Mouse (Mus musculus) erythroblast, embryonic 14.5 days (primary cell): ENCODE measurements around the gene Abhd4. TPM values are rescaled to one million over a fixed set of nuclear protein-coding genes. Genes with fewer than 3 reads are reported as not detected.

Experiments used
- H3K27me3 ChIP-seq: 2 replicates; pipeline ENCODE4 v1.6.1; 2012; ENCODE audit warnings: inconsistent platforms; ENCODE audit not compliant: control insufficient read depth
- H3K36me3 ChIP-seq: 2 replicates; pipeline ENCODE4 v1.6.1; 2012; ENCODE audit warnings: mild to moderate bottlenecking, inconsistent platforms; ENCODE audit not compliant: control insufficient read depth
- H3K4me1 ChIP-seq: 2 replicates; pipeline ENCODE4 v1.6.1; 2012; ENCODE audit warnings: inconsistent platforms; ENCODE audit not compliant: control insufficient read depth
- H3K4me3 ChIP-seq: replicated peaks from 2 replicates; pipeline ENCODE3; 2012; ENCODE audit warnings: moderate library complexity, mild to moderate bottlenecking, inconsistent platforms
- H3K9me3 ChIP-seq: 2 replicates; pipeline ENCODE4 v1.6.1; 2012; ENCODE audit warnings: low read length, inconsistent platforms, mixed read lengths; ENCODE audit not compliant: control insufficient read depth
- GATA1 ChIP-seq: IDR thresholded peaks from 2 replicates; pipeline ENCODE4 v1.6.1; 2012; ENCODE audit warnings: low read length, inconsistent platforms, mixed read lengths
- TAL1 ChIP-seq: IDR thresholded peaks from 3 replicates; pipeline ENCODE4 v1.6.1; 2012; ENCODE audit warnings: low read length, inconsistent platforms, mixed read lengths
- polyA plus RNA-seq: library from polyadenylated mRNA; stranded (reverse); fragments of >175 nt; gene quantifications from 2 replicates; pipeline ENCODE4 v1.2.3, GENCODE M21; 2012

The Abhd4 gene
- polyA plus RNA-seq, 1 experiment = 1.3 TPM

DNA sequence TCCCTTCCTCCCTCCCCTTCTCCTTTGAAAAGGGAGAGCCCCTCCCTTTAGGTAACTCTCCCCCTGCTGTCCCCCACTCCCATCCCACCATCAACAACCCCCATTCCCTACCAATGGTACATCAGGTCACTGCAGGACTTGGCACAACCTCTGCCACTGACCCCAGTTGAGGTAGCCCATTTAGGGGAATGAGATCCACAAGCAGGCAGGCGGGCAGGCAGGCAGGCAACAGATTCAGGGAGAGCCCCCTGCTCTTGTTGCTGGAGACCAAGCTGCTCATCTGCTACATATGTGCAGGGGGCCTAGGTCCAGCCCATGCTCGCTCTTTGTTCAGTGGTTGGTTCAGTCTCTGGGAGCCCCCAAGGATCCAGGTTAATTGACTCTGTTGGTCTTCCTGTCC lies 22.5 kb downstream of the Abhd4 start:
- Histone ChIP-seq H3K36me3 (no peaks in the 10 kb centered on the region), H3K9me3 (no peaks in the 10 kb centered on the region), H3K4me1 (no peaks in the 10 kb centered on the region), H3K27me3 (no peaks in the 10 kb centered on the region), H3K4me3 (no peak overlapping the region)
- no peak for TF ChIP-seq GATA1
- TF ChIP-seq TAL1 = no peak

- Histone ChIP-seq H3K4me1 (no peaks in the 10 kb centered on the region), H3K9me3 (no peaks in the 10 kb centered on the region), H3K4me3 (no peak within 1 kb of the TSS), H3K36me3 (no peaks in the 10 kb centered on the region), H3K27me3 (peaks cover 4% of the 10 kb centered on the region; the same call in 1 of the 2 replicates)
- TF ChIP-seq GATA1 = no peak
- no peak for TF ChIP-seq TAL1
Measured at GRCm38 (mm10) chr14:54284839-54285238, 30.9 kb downstream of the Abhd4 start, which contains the start of gene Olfr49. Olfr49 (minus strand) TSS chr14:54284939.

DNA sequence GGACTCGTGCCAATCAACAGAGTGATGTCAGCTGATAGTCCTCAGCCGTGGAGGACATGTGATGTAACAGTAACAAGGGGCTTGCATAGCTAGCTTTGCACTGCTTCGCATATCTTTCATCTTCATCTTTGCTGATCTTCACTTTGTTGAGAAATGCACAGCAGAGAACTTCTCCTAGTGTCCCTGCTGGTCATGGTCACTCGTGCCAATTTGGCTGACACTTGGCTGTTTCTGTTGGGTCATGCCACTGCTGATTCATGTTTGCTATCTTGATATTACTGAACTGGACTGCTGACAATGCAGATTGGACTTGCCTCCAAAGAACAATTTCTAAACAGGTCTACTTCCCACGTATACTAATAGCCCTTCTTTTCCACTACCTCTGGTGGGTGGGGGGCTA lies 46.1 kb downstream of the Abhd4 start:
- H3K9me3 ChIP-seq = no peaks in the 10 kb centered on the region
- no peaks in the 10 kb centered on the region for H3K36me3 ChIP-seq
- no peaks in the 10 kb centered on the region for H3K27me3 ChIP-seq
- no peaks in the 10 kb centered on the region for H3K4me1 ChIP-seq
- TF ChIP-seq TAL1 (no peak), GATA1 (no peak)
- H3K4me3 ChIP-seq = no peak overlapping the region

- Histone ChIP-seq H3K4me3 (no peak overlapping the region), H3K27me3 (no peaks in the 10 kb centered on the region), H3K36me3 (no peaks in the 10 kb centered on the region), H3K9me3 (no peaks in the 10 kb centered on the region), H3K4me1 (no peaks in the 10 kb centered on the region)
- no peak for TF ChIP-seq GATA1
- TF ChIP-seq TAL1 = no peak
Measured at GRCm38 (mm10) chr14:54300676-54301075, 46.7 kb downstream of the Abhd4 start.

DNA sequence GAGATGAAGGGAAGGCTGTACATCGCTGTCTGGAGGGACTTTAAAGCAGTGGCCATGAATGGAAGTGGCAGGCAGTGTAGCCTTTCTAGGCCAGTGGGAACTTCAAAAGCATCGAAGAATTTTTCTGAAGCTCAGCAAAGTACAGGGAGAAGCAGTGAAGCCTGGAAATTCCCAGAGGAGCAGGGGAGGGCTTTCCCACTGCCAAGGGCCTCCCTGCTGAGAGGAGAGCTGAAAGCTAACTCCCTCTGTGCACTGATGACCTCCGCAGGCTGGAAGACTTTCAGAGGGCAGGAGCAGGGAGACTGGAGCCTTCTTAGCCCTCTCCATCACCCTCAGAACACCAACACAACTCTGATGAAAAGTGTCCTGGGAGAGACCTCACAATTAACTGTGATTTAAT lies 57.8 kb downstream of the Abhd4 start:
- Histone ChIP-seq H3K4me3 (no peak overlapping the region), H3K27me3 (no peaks in the 10 kb centered on the region), H3K4me1 (no peaks in the 10 kb centered on the region), H3K9me3 (no peaks in the 10 kb centered on the region), H3K36me3 (no peaks in the 10 kb centered on the region)
- no peak for TF ChIP-seq GATA1
- TF ChIP-seq TAL1 = no peak

Other genes starting within 250 kb of the Abhd4 start
- gene Dad1, start 84 bp upstream of the Abhd4 start, polyA plus RNA-seq = 4.2 and 4.4 TPM in 2 replicates
- gene Olfr49, start 30.8 kb downstream of the Abhd4 start, polyA plus RNA-seq = not detected in 2 replicates
- 5.6 and 6.8 TPM in 2 replicates for gene Oxa1l, start 106.6 kb downstream of the Abhd4 start, polyA plus RNA-seq
- gene Slc7a7, start 163.6 kb downstream of the Abhd4 start, polyA plus RNA-seq = 0.06 TPM in 1 of 2 replicates, not detected in the other
- gene Mrpl52, start 172.7 kb downstream of the Abhd4 start, polyA plus RNA-seq = 62.3 and 63.5 TPM in 2 replicates
- 0.10 and 0.18 TPM in 2 replicates for gene Mmp14, start 177.4 kb downstream of the Abhd4 start, polyA plus RNA-seq
- gene Lrp10, start 209.9 kb downstream of the Abhd4 start, polyA plus RNA-seq = 15.3 and 15.9 TPM in 2 replicates
- not detected in 2 replicates for gene Rem2, start 221.9 kb downstream of the Abhd4 start, polyA plus RNA-seq